Mouse (Mus musculus): ENCODE results near the gene Defa23.
"Not testable (repeated sequence)": the region's sequence is repeated elsewhere in the genome, so short reads cannot be mapped to it uniquely, and the experiment has no call there.

The Defa23 gene

GRCm38 (mm10) chr8:21054747-21055146 is at the start of gene Defa23:
TSS of gene Defa23 (plus strand) at chr8:21055047.
- not testable (repeated sequence) for DNase-seq (ENCODE audit: low read depth, low spot score)

DNA sequence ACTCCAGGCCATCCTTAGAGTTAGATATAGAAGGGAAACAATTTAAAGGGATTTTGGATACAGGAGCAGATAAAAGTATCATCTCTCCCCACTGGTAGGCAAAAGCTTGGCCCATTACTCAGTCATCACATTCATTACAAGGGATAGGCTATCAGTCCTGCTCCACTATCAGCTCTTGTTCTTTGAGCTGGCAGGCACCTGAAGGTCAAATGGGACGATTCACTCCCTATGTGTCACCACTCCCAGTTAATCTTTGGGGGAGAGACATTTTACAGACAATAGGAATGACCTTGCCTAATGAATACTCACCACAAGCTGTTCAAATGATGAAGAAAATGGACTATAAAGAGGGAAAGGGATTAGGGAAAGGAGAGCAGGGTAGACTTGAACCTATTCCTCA is 48.0 kb upstream of the Defa23 start:
- no peak for DNase-seq (ENCODE audit: low read depth, low spot score)

DNA sequence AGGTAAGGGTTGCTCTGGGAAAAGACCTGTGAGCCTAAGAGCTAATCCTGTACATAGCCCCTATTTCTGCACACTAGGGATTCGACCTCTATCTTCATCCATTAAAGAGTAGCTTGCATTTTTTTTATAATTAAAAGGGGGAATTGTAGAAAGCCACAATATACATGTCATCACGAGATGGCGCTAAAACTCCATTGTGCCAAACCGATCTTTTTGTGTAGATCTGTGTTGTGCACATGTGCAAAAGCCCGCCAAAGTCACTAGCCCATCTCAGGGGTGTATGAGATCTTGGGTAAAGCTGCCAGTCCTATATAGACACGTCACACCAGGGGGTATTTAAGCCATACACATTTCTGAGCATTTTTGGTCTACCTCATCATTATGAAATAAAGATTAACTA is 46.3 kb upstream of the Defa23 start:
- not testable (repeated sequence) for DNase-seq (ENCODE audit: low read depth, low spot score)

- not testable (repeated sequence) for DNase-seq (ENCODE audit: low read depth, low spot score)
Observed at GRCm38 (mm10) chr8:21010548-21010947, 44.3 kb upstream of the Defa23 start.

GRCm38 (mm10) chr8:21025245-21025644 is 29.6 kb upstream of the Defa23 start, which contains the start of gene Defa21:
TSS of gene Defa21 (plus strand) at chr8:21025545.
- not testable (repeated sequence) for DNase-seq (ENCODE audit: low read depth, low spot score)

- DNase-seq (ENCODE audit: low read depth, low spot score) = not testable (repeated sequence)
Observed at GRCm38 (mm10) chr8:21064738-21065137, 9.9 kb downstream of the Defa23 start, which contains the start of gene Defa35. TSS of gene Defa35 (plus strand) at chr8:21065038.

- not testable (repeated sequence) for DNase-seq (ENCODE audit: low read depth, low spot score)
Observed at GRCm38 (mm10) chr8:21084142-21084541, 29.3 kb downstream of the Defa23 start, which contains the start of gene Defa25. TSS of gene Defa25 (plus strand) at chr8:21084442.

DNA sequence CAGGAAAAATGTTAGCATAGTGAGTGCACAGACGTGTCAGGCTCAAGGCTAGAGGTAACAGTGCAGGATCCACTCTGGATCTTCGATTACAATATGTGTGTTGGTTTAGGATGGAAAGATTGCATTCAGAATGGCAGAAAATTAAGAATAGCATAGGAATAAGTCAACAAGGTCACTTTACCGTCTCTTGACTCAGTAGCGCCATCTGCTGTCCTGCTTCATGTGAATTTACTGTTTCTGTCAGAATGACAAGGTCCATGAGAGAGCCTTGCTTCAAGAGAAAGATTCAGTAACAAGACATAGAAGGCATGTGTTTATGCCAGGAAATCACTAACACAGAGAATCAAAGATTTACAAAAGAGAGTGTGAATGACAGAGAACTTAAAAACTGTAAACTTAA is 38.3 kb downstream of the Defa23 start:
- DNase-seq (ENCODE audit: low read depth, low spot score) = peak; percentile 0

DNA sequence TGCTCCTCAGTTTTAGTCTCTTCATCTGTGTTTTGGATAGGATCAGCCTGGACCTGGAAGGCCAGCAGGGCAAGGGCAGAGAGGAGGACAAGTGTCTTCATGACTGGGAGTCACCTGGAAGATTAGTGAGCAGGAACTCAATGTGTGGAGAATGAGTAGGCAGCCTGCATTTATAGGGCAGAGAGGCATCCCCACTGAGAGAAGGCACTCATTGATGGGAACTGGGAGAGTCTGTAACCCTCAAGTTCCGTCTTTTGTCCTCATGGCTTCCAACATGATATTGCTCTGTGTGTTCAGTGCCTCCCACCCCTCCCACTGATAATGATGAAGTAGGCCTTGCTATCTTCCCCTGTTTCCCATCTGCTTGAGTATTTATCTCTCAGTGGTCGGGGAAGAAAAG is 41.1 kb downstream of the Defa23 start, which contains the start of gene Gm14851:
TSS of gene Gm14851 (minus strand) at position 101 of the 400 bp plus-strand sequence.
- not testable (repeated sequence) for DNase-seq (ENCODE audit: low read depth, low spot score)
